Mouse (Mus musculus): ENCODE measurements around the gene Hoxa5. TPM values are rescaled to one million over a fixed set of nuclear protein-coding genes. Genes with fewer than 3 reads are reported as not detected.

Hoxa5 gene
- total and polyA plus RNA-seq, 3 experiments: 0.83 to 4.1 (median 1.5) TPM

DNA sequence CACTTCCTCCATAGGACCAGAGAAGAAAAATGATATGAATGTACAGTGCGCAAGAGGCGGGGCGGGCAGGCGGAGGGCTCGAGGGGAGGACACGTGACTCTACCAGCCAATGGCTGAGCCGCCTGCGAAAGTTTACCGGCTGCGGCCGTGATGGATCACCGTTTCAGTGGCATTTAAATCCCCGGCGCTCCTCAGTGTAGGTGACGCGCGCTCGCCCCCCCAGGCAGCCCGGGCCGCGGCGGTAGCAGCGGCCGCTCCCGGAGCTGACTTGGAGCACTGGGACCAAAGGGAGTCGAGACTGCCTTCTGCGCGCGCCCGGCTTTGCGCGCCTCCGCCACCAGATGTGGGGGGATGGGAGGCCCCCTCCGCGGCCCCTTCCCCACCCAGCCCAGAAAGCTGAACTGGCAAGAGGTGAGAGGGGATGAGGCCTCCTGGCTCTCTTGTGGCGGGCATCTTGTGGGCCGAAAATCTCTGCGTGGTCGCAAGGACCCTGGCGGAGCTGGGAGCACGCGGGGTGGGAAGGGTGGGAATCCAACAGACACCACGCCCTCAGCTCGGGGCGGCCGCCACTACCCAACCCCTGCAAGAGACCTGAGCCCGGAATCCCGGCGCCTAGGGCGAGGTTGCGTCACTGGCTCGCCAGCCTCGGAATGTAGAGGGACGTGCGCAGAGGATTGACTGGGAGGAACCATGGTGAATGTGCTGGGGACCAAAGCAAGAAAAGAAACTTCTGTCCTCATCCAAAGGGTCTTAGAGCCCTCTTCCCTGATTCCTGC lies 45.9 kb downstream of the Hoxa5 start, which contains the start of gene Hoxa1 (continued):
- TF ChIP-seq ELF1 (IDR thresholded peaks at IDR 0.05; ENCODE audit: low read depth, low read length) (0 out of 2 replicates have a peak, but pooled peaks have one; percentile 31), RAD21 (IDR thresholded peaks at IDR 0.05; ENCODE audit: low read depth, low read length) (no peak), USF2 (conservative IDR thresholded peaks at IDR 0.05; ENCODE audit: low read depth, low read length) (peak; percentile 90), MAZ (IDR thresholded peaks at IDR 0.05; ENCODE audit: low read depth, low read length) (0 out of 2 replicates have a peak, but pooled peaks have one; percentile 79), CHD1 (IDR thresholded peaks at IDR 0.05; ENCODE audit: low read depth, low read length) (no peak), HCFC1 (IDR thresholded peaks at IDR 0.05; ENCODE audit: low read depth, low read length) (0 out of 2 replicates have a peak, but pooled peaks have one; percentile 16), TCF12 (IDR thresholded peaks at IDR 0.05; ENCODE audit: low read depth, low read length) (peak; percentile 59)

DNA sequence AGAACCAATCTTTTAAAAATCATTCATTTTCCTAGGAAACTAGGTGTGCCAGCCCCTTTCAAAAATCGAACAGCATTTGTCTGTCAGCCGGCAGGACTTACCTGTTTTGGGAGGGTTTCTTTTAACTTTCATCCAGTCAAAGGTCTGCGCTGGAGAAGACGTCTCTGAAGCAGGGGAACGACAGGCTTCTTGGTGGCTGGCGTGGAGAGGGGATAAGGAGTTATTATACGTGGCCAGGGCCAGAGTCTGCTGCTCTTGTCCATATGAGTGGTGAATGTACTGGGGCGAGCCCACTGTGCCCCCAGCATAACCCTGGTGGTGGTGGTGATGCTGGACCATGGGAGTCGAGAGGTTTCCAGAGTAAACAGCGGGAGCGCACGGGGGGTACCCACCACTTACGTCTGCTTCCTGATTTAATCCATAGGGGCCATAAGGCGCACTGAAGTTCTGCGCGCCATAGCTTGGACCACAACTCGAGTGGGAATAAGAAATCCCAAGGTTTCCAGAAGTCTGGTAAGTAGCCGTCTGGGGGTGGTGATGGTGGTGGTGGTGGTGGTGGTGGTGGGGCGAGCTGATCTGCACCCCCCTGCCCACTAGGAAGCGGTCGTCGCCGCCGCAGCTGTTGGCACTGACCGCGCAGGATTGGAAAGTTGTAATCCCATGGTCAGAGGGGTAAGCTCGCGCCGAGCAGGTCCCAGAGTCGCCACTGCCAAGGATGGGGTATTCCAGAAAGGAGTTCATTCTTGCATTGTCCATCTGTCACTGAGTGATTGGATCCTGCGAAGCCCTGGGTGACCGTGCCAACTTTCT lies 46.7 kb downstream of the Hoxa5 start:
- Histone ChIP-seq H3K36me3 (replicated peaks in 1 of 2; ENCODE audit: control insufficient read depth in 1 of 2, insufficient read depth in 1 of 2, low read length in 1 of 2) (peaks cover 0 to 17% of the 10 kb centered on the region in 2 experiments), H3K27me3 (replicated peaks) (no peaks in the 10 kb centered on the region), H3K4me3 (replicated peaks in 1 of 3; ENCODE audit: low read depth in 2 of 3, low read length in 2 of 3, poor library complexity in 1 of 3) (peak overlapping the region; percentile 15 to 92 (median 83)), H3K9me3 (replicated peaks; ENCODE audit: low read length) (no peaks in the 10 kb centered on the region), H3K4me1 (ENCODE audit: control insufficient read depth in 1 of 2, insufficient read depth in 2 of 2) (peaks cover 2 to 17% of the 10 kb centered on the region in 2 experiments; a peak in 3 of 4 replicates), H3K4me2 (ENCODE audit: insufficient read depth, low read depth, poor library complexity, severe bottlenecking) (peak overlapping the region; percentile 72), H3K27ac (ENCODE audit: insufficient read depth, low read depth) (no peak overlapping the region), H3K79me2 (replicated peaks; ENCODE audit: control insufficient read depth, extremely low read depth, insufficient read depth, poor library complexity, severe bottlenecking) (peaks cover 7% of the 10 kb centered on the region; the same call in 1 of the 2 replicates), H3K9ac (ENCODE audit: insufficient read depth, low read depth) (peak overlapping the region; percentile 35; the same call in 1 of the 2 replicates)
- no peak for TF ChIP-seq USF1 (IDR thresholded peaks at IDR 0.05; ENCODE audit: low read depth, low read length)
- TF ChIP-seq IRF4 (IDR thresholded peaks at IDR 0.05; ENCODE audit: low read depth, low read length): peak; percentile 86
- TF ChIP-seq EP300 (IDR thresholded peaks at IDR 0.05; ENCODE audit: low read length): peak; percentile 62
- DNase-seq (ENCODE audit: extremely low read depth): no peak
- in situ Hi-C loops (cut with MboI; ENCODE audit: low pct_ligation_motif_present, low pct_unique_long_range_greater_than_20kb, low sequenced_read_pairs): no loop called here
- dilution Hi-C loops (cut with MboI; ENCODE audit: extremely low pct_ligation_motif_present, extremely low pct_unique_long_range_greater_than_20kb, low sequenced_read_pairs): no loop called here

DNA sequence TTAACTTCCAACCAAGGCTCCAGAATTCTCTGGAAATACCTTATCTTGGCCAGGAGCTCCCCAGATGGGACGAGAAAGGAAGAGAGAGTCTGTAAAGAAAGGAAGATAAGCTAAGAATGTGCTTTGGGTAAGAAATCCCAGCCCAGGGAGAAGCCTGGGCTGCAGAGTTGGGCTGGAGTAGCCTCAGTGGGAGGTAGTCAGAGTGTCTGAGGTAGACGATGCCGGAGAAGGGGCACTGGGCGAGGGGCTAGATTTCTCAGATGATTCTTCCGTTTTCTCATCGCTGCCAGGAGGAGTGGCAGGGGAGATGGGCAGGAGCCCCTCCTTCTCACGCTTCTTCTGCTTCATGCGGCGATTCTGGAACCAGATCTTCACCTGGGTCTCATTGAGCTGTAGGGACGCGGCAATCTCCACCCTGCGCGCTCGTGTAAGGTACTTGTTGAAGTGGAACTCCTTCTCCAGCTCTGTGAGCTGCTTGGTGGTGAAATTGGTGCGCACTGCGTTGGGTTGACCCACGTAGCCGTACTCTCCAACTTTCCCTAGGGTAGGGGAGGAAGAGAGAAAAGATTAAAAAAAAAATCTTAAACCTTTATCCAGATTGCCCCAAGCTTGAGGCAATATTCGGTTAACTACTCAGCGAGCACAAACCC lies 47.7 kb downstream of the Hoxa5 start:
- no peak overlapping the region for H3K9ac ChIP-seq (ENCODE audit: insufficient read depth, low read depth)
- H3K27ac ChIP-seq (ENCODE audit: insufficient read depth, low read depth): no peak overlapping the region
- H3K27me3 ChIP-seq (replicated peaks): no peaks in the 10 kb centered on the region
- TF ChIP-seq UBTF (IDR thresholded peaks at IDR 0.05; ENCODE audit: low read depth, low read length) (no peak), SMC3 (IDR thresholded peaks at IDR 0.05; ENCODE audit: low read depth, low read length) (no peak), RAD21 (IDR thresholded peaks at IDR 0.05; ENCODE audit: low read depth, low read length) (no peak), POLR2AphosphoS2 (IDR thresholded peaks at IDR 0.05; ENCODE audit: low read depth, low read length) (no peak), PAX5 (IDR thresholded peaks at IDR 0.05; ENCODE audit: low read length) (no peak), EP300 (IDR thresholded peaks at IDR 0.05; ENCODE audit: low read length) (no peak), GABPA (IDR thresholded peaks at IDR 0.05; ENCODE audit: insufficient replicate concordance, low read depth, low read length) (no peak), CHD1 (IDR thresholded peaks at IDR 0.05; ENCODE audit: low read depth, low read length) (no peak), MAX (IDR thresholded peaks at IDR 0.05; ENCODE audit: low read length) (no peak), MAFK (IDR thresholded peaks at IDR 0.05; ENCODE audit: insufficient replicate concordance, low read length) (no peak), POLR2A (IDR thresholded peaks at IDR 0.05; ENCODE audit: low read depth, low read length) (no peak), IRF4 (IDR thresholded peaks at IDR 0.05; ENCODE audit: low read depth, low read length) (no peak), NRF1 (IDR thresholded peaks at IDR 0.05; ENCODE audit: low read depth, low read length) (no peak), HCFC1 (IDR thresholded peaks at IDR 0.05; ENCODE audit: low read depth, low read length) (no peak), JUN (IDR thresholded peaks at IDR 0.05; ENCODE audit: insufficient read depth, low read depth, low read length) (no peak), ZKSCAN1 (IDR thresholded peaks at IDR 0.05; ENCODE audit: borderline replicate concordance, low read depth, low read length) (no peak), TBP (conservative IDR thresholded peaks at IDR 0.05; ENCODE audit: low read depth, low read length) (no peak), CTCF (conservative IDR thresholded peaks at IDR 0.05 in 1 of 2, IDR thresholded peaks at IDR 0.05 in 1 of 2; ENCODE audit: low read depth in 2 of 2, low read length in 2 of 2) (no peak)
- no peaks in the 10 kb centered on the region for H3K9me3 ChIP-seq (replicated peaks; ENCODE audit: low read length)
- no peak overlapping the region for H3K4me2 ChIP-seq (ENCODE audit: insufficient read depth, low read depth, poor library complexity, severe bottlenecking)
- dilution Hi-C loops (cut with MboI; ENCODE audit: extremely low pct_ligation_motif_present, extremely low pct_unique_long_range_greater_than_20kb, low sequenced_read_pairs): no loop called here
- in situ Hi-C loops (cut with MboI; ENCODE audit: low pct_ligation_motif_present, low pct_unique_long_range_greater_than_20kb, low sequenced_read_pairs): no loop called here
- peaks cover 7% of the 10 kb centered on the region; the same call in 1 of the 2 replicates for H3K79me2 ChIP-seq (replicated peaks; ENCODE audit: control insufficient read depth, extremely low read depth, insufficient read depth, poor library complexity, severe bottlenecking)
- H3K36me3 ChIP-seq (replicated peaks in 1 of 2; ENCODE audit: control insufficient read depth in 1 of 2, insufficient read depth in 1 of 2, low read length in 1 of 2): peaks cover 0 to 13% of the 10 kb centered on the region in 2 experiments
- no peak overlapping the region for H3K4me3 ChIP-seq (replicated peaks in 1 of 3; ENCODE audit: low read depth in 2 of 3, low read length in 2 of 3, poor library complexity in 1 of 3)
- H3K4me1 ChIP-seq (ENCODE audit: control insufficient read depth in 1 of 2, insufficient read depth in 2 of 2): peaks cover 2 to 17% of the 10 kb centered on the region in 2 experiments; a peak in 3 of 4 replicates
- DNase-seq (ENCODE audit: extremely low read depth): no peak
